Mouse (Mus musculus): ENCODE results near the gene Phf13. TPM values are rescaled to one million over a fixed set of nuclear protein-coding genes. Genes with fewer than 3 reads are reported as not detected.

Phf13 gene
- total RNA-seq, 2 experiments from 2014 or later = 14.8 to 15.3 TPM

- DNase-seq = no peak
These were observed 16.1 kb upstream of the Phf13 start for GRCm38 (mm10) chr4:152012109-152012508.

- no peak for DNase-seq
These were observed 15.2 kb upstream of the Phf13 start for GRCm38 (mm10) chr4:152011171-152011760.

GRCm38 (mm10) chr4:152010707-152011134, 14.7 kb upstream of the Phf13 start:
- DNase-seq = peak; percentile 51

- DNase-seq = peak; percentile 66
These were observed 14.1 kb upstream of the Phf13 start for GRCm38 (mm10) chr4:152010091-152010706.

GRCm38 (mm10) chr4:152009076-152010051, 13.3 kb upstream of the Phf13 start:
- DNase-seq = peak; percentile 75

GRCm38 (mm10) chr4:152008622-152009075, 12.6 kb upstream of the Phf13 start, which contains the start of gene Klhl21:
Gene Klhl21 (plus strand): TSS chr4:152008803.
- peak; percentile 97 for DNase-seq

GRCm38 (mm10) chr4:152008148-152008500, 12.1 kb upstream of the Phf13 start:
- peak; percentile 51 for DNase-seq

- peak; percentile 70 for DNase-seq
These were observed 11.6 kb upstream of the Phf13 start for GRCm38 (mm10) chr4:152007481-152008147.

GRCm38 (mm10) chr4:152006812-152007211, 10.8 kb upstream of the Phf13 start:
- no peak for DNase-seq

- no peak for DNase-seq
These were observed 10.1 kb upstream of the Phf13 start for GRCm38 (mm10) chr4:152006137-152006536.

GRCm38 (mm10) chr4:152002063-152002462, 6.0 kb upstream of the Phf13 start:
- DNase-seq = no peak

- DNase-seq = no peak
These were observed 5.3 kb upstream of the Phf13 start for GRCm38 (mm10) chr4:152001335-152001734.

- no peak for DNase-seq
These were observed 4.8 kb upstream of the Phf13 start for GRCm38 (mm10) chr4:152000906-152001305.

GRCm38 (mm10) chr4:151999481-151999880, 3.4 kb upstream of the Phf13 start:
- no peak for DNase-seq

GRCm38 (mm10) chr4:151997701-151998100, 1.6 kb upstream of the Phf13 start:
- DNase-seq = no peak

- no peak for DNase-seq
These were observed 829 bp upstream of the Phf13 start for GRCm38 (mm10) chr4:151996951-151997222.

- peak; percentile 52 for DNase-seq
These were observed 486 bp downstream of the Phf13 start for GRCm38 (mm10) chr4:151995371-151996172.

- DNase-seq = peak; percentile 50
These were observed 1.6 kb downstream of the Phf13 start for GRCm38 (mm10) chr4:151994228-151995171.

GRCm38 (mm10) chr4:151993035-151993434, 3.0 kb downstream of the Phf13 start:
- no peak for DNase-seq

- DNase-seq = no peak
These were observed 4.0 kb downstream of the Phf13 start for GRCm38 (mm10) chr4:151992091-151992490.

GRCm38 (mm10) chr4:151989110-151989488, 7.0 kb downstream of the Phf13 start:
- no peak for DNase-seq

Data from heart, postnatal 4 days (tissue).